Mouse (Mus musculus) cortical plate, adult 2 months (tissue): ENCODE data around the gene Nkiras2. TPM values are rescaled to one million over a fixed set of nuclear protein-coding genes. Genes with fewer than 3 reads are reported as not detected.
A peak's percentile ranks its signal among the peaks of the same experiment; 100 is the strongest.

Experiments used
- H3K27ac ChIP-seq: fragments of 200-500 bp; 2 replicates; pipeline ENCODE4 v1.5.1; 2012; ENCODE audit warnings: low read length, control low read depth, inconsistent platforms; ENCODE audit not compliant: insufficient read depth
- H3K4me1 ChIP-seq: fragments of 200-500 bp; 2 replicates; pipeline ENCODE4 v1.6.1; 2011; ENCODE audit warnings: low read length; ENCODE audit not compliant: control insufficient read depth, insufficient read depth
- H3K4me3 ChIP-seq: fragments of 200-500 bp; 2 replicates; pipeline ENCODE4 v1.5.1; 2011; ENCODE audit warnings: mild to moderate bottlenecking, low read length, control low read depth; ENCODE audit not compliant: insufficient read depth
- CTCF ChIP-seq: fragments of 200-500 bp; IDR thresholded peaks from 2 replicates; pipeline ENCODE4 v1.5.1; 2011; ENCODE audit warnings: mild to moderate bottlenecking, control low read depth, low read length; ENCODE audit not compliant: insufficient read depth; ENCODE audit errors: extremely low read depth
- POLR2A ChIP-seq: fragments of 200-500 bp; IDR thresholded peaks from 2 replicates; pipeline ENCODE4 v1.6.1; 2011; ENCODE audit warnings: mild to moderate bottlenecking, low read length, control low read depth; ENCODE audit not compliant: insufficient read depth; ENCODE audit errors: extremely low read depth
- polyA plus RNA-seq: library from polyadenylated mRNA; depleted of rRNA; stranded (reverse); fragments of >200 nt; gene quantifications from 2 replicates; pipeline ENCODE4 v1.2.3, GENCODE M21; 2012; rRNA removed

The Nkiras2 gene
- polyA plus RNA-seq: 19.6 and 20.9 TPM in 2 replicates

DNA sequence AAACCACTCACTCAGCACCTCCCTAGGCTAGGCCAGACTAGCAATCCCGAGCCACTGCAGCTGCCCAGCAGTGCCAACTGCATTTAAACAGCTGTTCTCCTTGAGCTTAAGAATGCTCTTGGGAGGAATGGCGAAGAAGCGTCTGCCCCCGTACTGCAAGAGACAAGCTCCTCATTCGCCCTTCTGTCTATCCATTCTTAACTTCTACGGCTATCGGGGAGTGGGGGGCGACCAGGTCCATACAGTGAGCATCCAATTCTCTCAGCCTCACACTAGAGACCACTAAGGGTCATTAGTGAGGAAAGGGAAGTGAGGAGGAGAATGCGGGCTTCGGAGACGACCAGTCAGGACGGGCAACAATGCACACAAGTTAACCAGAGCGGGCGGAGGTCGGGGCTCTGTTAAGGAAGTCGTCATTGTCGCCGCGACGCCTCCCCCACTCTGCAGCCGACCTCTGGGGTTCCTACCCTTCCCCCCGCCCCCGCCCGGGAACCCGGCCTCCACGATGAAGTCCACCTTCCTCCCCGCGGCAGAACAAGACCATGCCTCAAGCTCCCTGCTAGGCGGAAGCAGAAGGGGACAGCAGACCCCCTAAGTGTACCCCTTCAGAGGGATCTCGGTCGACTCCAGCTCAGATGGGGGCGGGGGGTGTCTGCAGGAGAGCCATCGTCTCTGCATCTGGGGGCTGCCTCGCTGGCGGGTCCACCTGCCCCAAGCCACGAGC, at the start of gene Nkiras2:
Nkiras2 (plus strand) TSS at position 484 of the 724 bp plus-strand sequence.
- Histone ChIP-seq H3K4me3 (peak within 1 kb of the TSS; percentile 86), H3K4me1 (peaks cover 1% of the 10 kb centered on the region; the same call in 1 of the 2 replicates), H3K27ac (peak within 1 kb of the TSS; percentile 66)
- no peak for TF ChIP-seq CTCF
- no peak for TF ChIP-seq POLR2A

- TF ChIP-seq POLR2A (no peak), CTCF (no peak)
These were observed 49.3 kb upstream of the Nkiras2 start for GRCm38 (mm10) chr11:100569789-100570188.

GRCm38 (mm10) chr11:100570430-100571201, 48.4 kb upstream of the Nkiras2 start:
- H3K4me3 ChIP-seq: peak overlapping the region; percentile 25
- H3K27ac ChIP-seq: 0 out of 2 replicates have a peak overlapping the region, but pooled peaks have one; percentile 1
- no peaks in the 10 kb centered on the region for H3K4me1 ChIP-seq
- TF ChIP-seq CTCF: peak; percentile 90
- no peak for TF ChIP-seq POLR2A

More at GRCm38 (mm10) chr11:100569789-100570188, 49.3 kb upstream of the Nkiras2 start:
- H3K4me3 ChIP-seq: no peak overlapping the region
- H3K4me1 ChIP-seq: no peaks in the 10 kb centered on the region
- H3K27ac ChIP-seq: no peak overlapping the region

GRCm38 (mm10) chr11:100571202-100571567, 47.9 kb upstream of the Nkiras2 start:
- Histone ChIP-seq H3K27ac (peak overlapping the region; percentile 1; the same call in 1 of the 2 replicates), H3K4me3 (peak overlapping the region; percentile 25), H3K4me1 (no peaks in the 10 kb centered on the region)
- TF ChIP-seq POLR2A (peak; percentile 37; the same call in 1 of the 2 replicates), CTCF (no peak)

GRCm38 (mm10) chr11:100574188-100574587, 44.9 kb upstream of the Nkiras2 start:
- H3K27ac ChIP-seq: peak overlapping the region; percentile 82
- TF ChIP-seq CTCF: no peak
- TF ChIP-seq POLR2A: no peak
- peak overlapping the region; percentile 44 for H3K4me3 ChIP-seq
- H3K4me1 ChIP-seq: peaks cover 3% of the 10 kb centered on the region; the same call in 1 of the 2 replicates

DNA sequence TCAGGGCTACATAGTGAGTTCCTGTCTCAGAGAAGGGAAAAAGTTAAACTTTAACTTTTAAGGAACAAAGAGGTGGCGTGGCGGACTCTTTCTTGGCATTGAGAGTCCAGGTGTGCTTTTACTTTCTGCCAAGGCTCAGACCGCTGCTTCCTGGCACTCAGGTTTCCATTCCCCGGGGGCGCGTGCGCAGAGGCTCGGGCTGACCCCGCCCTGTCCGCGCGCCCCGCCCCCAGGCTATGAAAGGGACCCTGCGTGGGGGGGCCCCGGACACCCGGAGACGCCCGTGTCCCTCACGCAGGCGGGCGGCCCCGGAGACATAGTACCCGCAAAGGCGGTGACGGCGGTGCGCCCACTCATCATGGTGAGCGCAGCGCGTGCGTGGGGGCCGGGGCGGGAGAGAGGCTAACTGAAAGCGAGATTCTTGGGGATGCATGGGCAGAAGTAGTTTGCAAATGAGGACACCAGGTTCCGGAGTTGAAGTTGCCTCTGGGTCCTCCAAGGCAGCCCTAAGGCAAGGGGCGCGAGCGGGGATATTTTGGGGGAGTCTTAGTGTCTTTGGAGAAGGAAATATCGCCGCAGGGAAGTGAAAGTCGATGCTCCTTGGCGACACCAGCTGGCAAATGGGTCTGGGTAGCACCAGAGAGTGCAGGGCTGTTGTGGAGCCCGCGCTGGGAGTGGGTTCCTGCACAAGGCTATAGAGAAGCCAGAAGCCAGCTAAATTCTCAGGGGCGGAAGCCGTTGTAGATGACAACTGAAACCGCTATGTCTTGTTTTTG, 44.1 kb upstream of the Nkiras2 start, which contains the start of gene Cnp:
Cnp (plus strand) TSS at position 197 of the 776 bp plus-strand sequence.
- TF ChIP-seq CTCF (0 out of 2 replicates have a peak, but pooled peaks have one; percentile 13), POLR2A (no peak)
- Histone ChIP-seq H3K27ac (peak within 1 kb of the TSS; percentile 82), H3K4me3 (peak within 1 kb of the TSS; percentile 44), H3K4me1 (peaks cover 3% of the 10 kb centered on the region; the same call in 1 of the 2 replicates)

- H3K27ac ChIP-seq: peak overlapping the region; percentile 82
- TF ChIP-seq CTCF (no peak), POLR2A (peak; percentile 19; the same call in 1 of the 2 replicates)
These were observed 43.6 kb upstream of the Nkiras2 start for GRCm38 (mm10) chr11:100575484-100575855.

GRCm38 (mm10) chr11:100576256-100576655, 42.8 kb upstream of the Nkiras2 start:
- TF ChIP-seq CTCF (no peak), POLR2A (no peak)
- Histone ChIP-seq H3K4me1 (peaks cover 3% of the 10 kb centered on the region; the same call in 1 of the 2 replicates), H3K4me3 (peak overlapping the region; percentile 44), H3K27ac (peak overlapping the region; percentile 78)

More at GRCm38 (mm10) chr11:100575484-100575855, 43.6 kb upstream of the Nkiras2 start:
- peak overlapping the region; percentile 44 for H3K4me3 ChIP-seq
- peaks cover 3% of the 10 kb centered on the region; the same call in 1 of the 2 replicates for H3K4me1 ChIP-seq
